Mouse (Mus musculus) ES-CJ7 (cell line): ENCODE data around the gene Ccdc92b.
A peak's percentile ranks its signal among the peaks of the same experiment; 100 is the strongest.
"Not testable (repeated sequence)": the region's sequence is repeated elsewhere in the genome, so short reads cannot be mapped to it uniquely, and the experiment has no call there.

Experiments used
- DNase-seq: peaks from one replicate; pipeline ENCODE4 v3.0.0; 2011; ENCODE audit warnings: low read depth, low spot score

Gene Ccdc92b

GRCm38 (mm10) chr11:74619201-74619955, at the start of gene Ccdc92b:
Gene Ccdc92b, plus strand, starts transcription at chr11:74619605.
- DNase-seq = peak; percentile 86

- no peak for DNase-seq
These were observed 49.7 kb upstream of the Ccdc92b start for GRCm38 (mm10) chr11:74569735-74570134.

- DNase-seq = no peak
These were observed 46.8 kb upstream of the Ccdc92b start for GRCm38 (mm10) chr11:74572459-74573061.

- no peak for DNase-seq
These were observed 44.5 kb upstream of the Ccdc92b start for GRCm38 (mm10) chr11:74574768-74575434.

GRCm38 (mm10) chr11:74575940-74576339, 43.5 kb upstream of the Ccdc92b start:
- DNase-seq = no peak

- no peak for DNase-seq
These were observed 42.3 kb upstream of the Ccdc92b start for GRCm38 (mm10) chr11:74577068-74577467.

- not testable (repeated sequence) for DNase-seq
These were observed 38.1 kb upstream of the Ccdc92b start for GRCm38 (mm10) chr11:74581333-74581732.

GRCm38 (mm10) chr11:74582464-74582863, 36.9 kb upstream of the Ccdc92b start:
- no peak for DNase-seq

GRCm38 (mm10) chr11:74583824-74584349, 35.5 kb upstream of the Ccdc92b start:
- DNase-seq = no peak

- DNase-seq = peak; percentile 62
These were observed 34.3 kb upstream of the Ccdc92b start for GRCm38 (mm10) chr11:74584946-74585723.

GRCm38 (mm10) chr11:74586401-74586800, 33.0 kb upstream of the Ccdc92b start:
- DNase-seq = no peak

GRCm38 (mm10) chr11:74589401-74590238, 29.8 kb upstream of the Ccdc92b start:
- no peak for DNase-seq

- no peak for DNase-seq
These were observed 29.2 kb upstream of the Ccdc92b start for GRCm38 (mm10) chr11:74590239-74590596.

- no peak for DNase-seq
These were observed 28.7 kb upstream of the Ccdc92b start for GRCm38 (mm10) chr11:74590691-74591090.

- DNase-seq = no peak
These were observed 27.2 kb upstream of the Ccdc92b start for GRCm38 (mm10) chr11:74592246-74592645.

- no peak for DNase-seq
These were observed 22.0 kb upstream of the Ccdc92b start for GRCm38 (mm10) chr11:74597283-74597989.

GRCm38 (mm10) chr11:74597990-74598337, 21.4 kb upstream of the Ccdc92b start:
- DNase-seq = peak; percentile 66

GRCm38 (mm10) chr11:74602286-74602685, 17.1 kb upstream of the Ccdc92b start:
- no peak for DNase-seq

GRCm38 (mm10) chr11:74610068-74610467, 9.3 kb upstream of the Ccdc92b start:
- DNase-seq = peak; percentile 83

GRCm38 (mm10) chr11:74610545-74611176, 8.7 kb upstream of the Ccdc92b start, which contains the start of gene Rap1gap2:
Gene Rap1gap2, minus strand, starts transcription at chr11:74610915.
- no peak for DNase-seq
